Mouse (Mus musculus): Measurements from ENCODE around the gene Doc2a. TPM values are rescaled to one million over a fixed set of nuclear protein-coding genes. Genes with fewer than 3 reads are reported as not detected.
A peak's percentile ranks its signal among the peaks of the same experiment; 100 is the strongest.

The Doc2a gene
- polyA plus RNA-seq, 1 experiment from 2014 or later = 0.20 TPM

GRCm38 (mm10) chr7:126808703-126809455 is 38.3 kb upstream of the Doc2a start:
- Histone ChIP-seq H3K9me3 (ENCODE audit: low read length) (no peaks in the 10 kb centered on the region), H3K36me3 (ENCODE audit: insufficient read depth, low read length) (no peaks in the 10 kb centered on the region), H3K4me1 (ENCODE audit: insufficient read depth, low read depth, low read length) (peaks cover 6% of the 10 kb centered on the region; the same call in 1 of the 2 replicates), H3K9ac (replicated peaks; ENCODE audit: low read depth) (0 out of 2 replicates have a peak overlapping the region, but pooled peaks have one; percentile 13), H3K4me3 (ENCODE audit: low read depth, low read length) (peak overlapping the region; percentile 49), H3K27ac (ENCODE audit: low read length) (no peak overlapping the region), H3K4me2 (replicated peaks; ENCODE audit: low read depth, low read length) (peak overlapping the region; percentile 80), H3K27me3 (replicated peaks; ENCODE audit: insufficient read depth, low read length) (no peaks in the 10 kb centered on the region)
- DNase-seq (ENCODE audit: low spot score) (peak; percentile 97), ATAC-seq (peak; percentile 94)
- WGBS = under 1% methylated on average over 42 of the region's 43 CpGs
- no peak for TF ChIP-seq EP300 (IDR thresholded peaks at IDR 0.05)
- TF ChIP-seq CTCF (IDR thresholded peaks at IDR 0.05) = peak; percentile 49

DNA sequence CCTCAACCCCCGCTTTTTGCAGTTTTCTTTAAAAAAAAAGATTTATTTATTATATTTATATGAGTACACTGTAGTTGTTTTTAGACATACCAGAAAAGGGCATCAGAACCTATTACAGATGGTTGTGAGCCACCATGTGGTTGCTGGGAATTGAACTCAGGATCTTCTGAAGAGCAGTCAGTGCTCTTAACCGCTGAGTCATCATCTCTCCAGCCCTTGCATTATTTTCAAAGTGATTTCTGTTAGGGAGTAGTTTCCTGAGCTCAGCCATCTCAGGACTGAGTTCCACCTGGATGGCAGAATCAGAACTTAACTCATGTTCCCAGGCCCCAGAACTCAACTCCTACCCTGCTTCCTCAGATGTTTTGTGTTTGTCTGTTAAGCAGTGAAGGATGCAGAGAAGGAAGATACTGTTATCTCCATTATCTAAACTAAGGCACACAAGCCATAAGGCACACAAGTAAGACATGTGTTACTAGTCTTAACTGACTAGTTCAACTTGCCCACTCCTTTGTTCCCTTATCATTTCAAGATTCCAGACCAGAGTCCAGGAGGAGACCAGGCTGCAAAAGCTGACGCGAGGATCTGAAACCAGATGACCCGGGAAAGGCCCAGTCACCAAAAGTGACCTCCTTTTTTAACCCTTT is 37.4 kb upstream of the Doc2a start:
- H3K36me3 ChIP-seq (ENCODE audit: insufficient read depth, low read length) = no peaks in the 10 kb centered on the region
- peaks cover 6% of the 10 kb centered on the region; the same call in 1 of the 2 replicates for H3K4me1 ChIP-seq (ENCODE audit: insufficient read depth, low read depth, low read length)
- no peak overlapping the region for H3K4me2 ChIP-seq (replicated peaks; ENCODE audit: low read depth, low read length)
- no peak for ATAC-seq
- DNase-seq (ENCODE audit: low spot score) = no peak
- WGBS = 42% methylated on average over 5 of the region's 5 CpGs
- no peak for TF ChIP-seq CTCF (IDR thresholded peaks at IDR 0.05)
- no peak for TF ChIP-seq EP300 (IDR thresholded peaks at IDR 0.05)
- H3K4me3 ChIP-seq (ENCODE audit: low read depth, low read length) = no peak overlapping the region
- no peak overlapping the region for H3K9ac ChIP-seq (replicated peaks; ENCODE audit: low read depth)
- H3K27me3 ChIP-seq (replicated peaks; ENCODE audit: insufficient read depth, low read length) = no peaks in the 10 kb centered on the region
- no peaks in the 10 kb centered on the region for H3K9me3 ChIP-seq (ENCODE audit: low read length)
- H3K27ac ChIP-seq (ENCODE audit: low read length) = no peak overlapping the region

GRCm38 (mm10) chr7:126815726-126816222 is 31.4 kb upstream of the Doc2a start:
- H3K27me3 ChIP-seq (replicated peaks; ENCODE audit: insufficient read depth, low read length) = no peaks in the 10 kb centered on the region
- H3K4me1 ChIP-seq (ENCODE audit: insufficient read depth, low read depth, low read length) = no peaks in the 10 kb centered on the region
- H3K9me3 ChIP-seq (ENCODE audit: low read length) = no peaks in the 10 kb centered on the region
- TF ChIP-seq CTCF (IDR thresholded peaks at IDR 0.05) (no peak), EP300 (IDR thresholded peaks at IDR 0.05) (no peak)
- no peaks in the 10 kb centered on the region for H3K36me3 ChIP-seq (ENCODE audit: insufficient read depth, low read length)
- ATAC-seq (no peak), DNase-seq (ENCODE audit: low spot score) (no peak)
- 48% methylated on average over 8 of the region's 8 CpGs for WGBS
- no peak overlapping the region for H3K4me3 ChIP-seq (ENCODE audit: low read depth, low read length)
- no peak overlapping the region for H3K4me2 ChIP-seq (replicated peaks; ENCODE audit: low read depth, low read length)
- H3K27ac ChIP-seq (ENCODE audit: low read length) = no peak overlapping the region
- H3K9ac ChIP-seq (replicated peaks; ENCODE audit: low read depth) = no peak overlapping the region

- Histone ChIP-seq H3K9ac (replicated peaks; ENCODE audit: low read depth) (no peak overlapping the region), H3K9me3 (ENCODE audit: low read length) (no peaks in the 10 kb centered on the region), H3K4me3 (ENCODE audit: low read depth, low read length) (no peak overlapping the region), H3K4me2 (replicated peaks; ENCODE audit: low read depth, low read length) (no peak overlapping the region), H3K27me3 (replicated peaks; ENCODE audit: insufficient read depth, low read length) (no peaks in the 10 kb centered on the region), H3K4me1 (ENCODE audit: insufficient read depth, low read depth, low read length) (no peaks in the 10 kb centered on the region), H3K27ac (ENCODE audit: low read length) (no peak overlapping the region), H3K36me3 (ENCODE audit: insufficient read depth, low read length) (no peaks in the 10 kb centered on the region)
- ATAC-seq = peak; percentile 50
- TF ChIP-seq CTCF (IDR thresholded peaks at IDR 0.05) (no peak), EP300 (IDR thresholded peaks at IDR 0.05) (no peak)
- peak; percentile 72 for DNase-seq (ENCODE audit: low spot score)
- WGBS = 64% methylated on average over 8 of the region's 8 CpGs
These were observed 30.7 kb upstream of the Doc2a start for GRCm38 (mm10) chr7:126816494-126816893.

GRCm38 (mm10) chr7:126817595-126817994 is 29.6 kb upstream of the Doc2a start:
- Histone ChIP-seq H3K36me3 (ENCODE audit: insufficient read depth, low read length) (no peaks in the 10 kb centered on the region), H3K27ac (ENCODE audit: low read length) (no peak overlapping the region), H3K4me2 (replicated peaks; ENCODE audit: low read depth, low read length) (no peak overlapping the region), H3K9me3 (ENCODE audit: low read length) (no peaks in the 10 kb centered on the region), H3K4me1 (ENCODE audit: insufficient read depth, low read depth, low read length) (no peaks in the 10 kb centered on the region), H3K4me3 (ENCODE audit: low read depth, low read length) (no peak overlapping the region), H3K9ac (replicated peaks; ENCODE audit: low read depth) (no peak overlapping the region), H3K27me3 (replicated peaks; ENCODE audit: insufficient read depth, low read length) (no peaks in the 10 kb centered on the region)
- no peak for DNase-seq (ENCODE audit: low spot score)
- no peak for ATAC-seq
- 77% methylated on average over 7 of the region's 7 CpGs for WGBS
- TF ChIP-seq EP300 (IDR thresholded peaks at IDR 0.05) (no peak), CTCF (IDR thresholded peaks at IDR 0.05) (no peak)

DNA sequence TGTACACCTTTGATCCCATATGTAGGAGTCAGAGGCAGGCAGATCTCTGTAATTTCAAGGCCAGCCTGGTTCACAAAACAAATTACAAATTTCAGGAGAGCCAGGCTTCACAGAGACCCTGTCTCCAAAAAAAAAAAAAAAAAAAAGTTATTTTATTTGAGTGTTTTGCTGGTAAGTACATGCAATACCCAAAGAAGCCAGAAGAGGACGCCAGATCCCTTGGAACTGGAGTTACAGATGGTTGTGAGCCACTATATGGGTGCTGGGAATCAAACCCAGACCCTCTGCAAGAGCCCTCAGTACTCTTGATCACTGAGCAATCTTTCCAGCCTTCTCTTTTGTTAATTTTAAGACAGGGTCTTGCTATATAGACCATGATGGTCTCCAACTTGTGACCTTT is 28.4 kb upstream of the Doc2a start:
- TF ChIP-seq EP300 (IDR thresholded peaks at IDR 0.05) = no peak
- peak; percentile 18 for TF ChIP-seq CTCF (IDR thresholded peaks at IDR 0.05)
- Histone ChIP-seq H3K9me3 (ENCODE audit: low read length) (no peaks in the 10 kb centered on the region), H3K4me1 (ENCODE audit: insufficient read depth, low read depth, low read length) (no peaks in the 10 kb centered on the region), H3K27me3 (replicated peaks; ENCODE audit: insufficient read depth, low read length) (no peaks in the 10 kb centered on the region; the same call in 1 of the 2 replicates), H3K36me3 (ENCODE audit: insufficient read depth, low read length) (no peaks in the 10 kb centered on the region), H3K9ac (replicated peaks; ENCODE audit: low read depth) (no peak overlapping the region), H3K4me3 (ENCODE audit: low read depth, low read length) (no peak overlapping the region), H3K4me2 (replicated peaks; ENCODE audit: low read depth, low read length) (no peak overlapping the region), H3K27ac (ENCODE audit: low read length) (no peak overlapping the region)
- 19% methylated on average over 1 of the region's 1 CpGs for WGBS
- no peak for DNase-seq (ENCODE audit: low spot score)
- no peak for ATAC-seq
